11 mouse cellular contexts compared by ENCODE assay signal in the genomic region with DNA sequence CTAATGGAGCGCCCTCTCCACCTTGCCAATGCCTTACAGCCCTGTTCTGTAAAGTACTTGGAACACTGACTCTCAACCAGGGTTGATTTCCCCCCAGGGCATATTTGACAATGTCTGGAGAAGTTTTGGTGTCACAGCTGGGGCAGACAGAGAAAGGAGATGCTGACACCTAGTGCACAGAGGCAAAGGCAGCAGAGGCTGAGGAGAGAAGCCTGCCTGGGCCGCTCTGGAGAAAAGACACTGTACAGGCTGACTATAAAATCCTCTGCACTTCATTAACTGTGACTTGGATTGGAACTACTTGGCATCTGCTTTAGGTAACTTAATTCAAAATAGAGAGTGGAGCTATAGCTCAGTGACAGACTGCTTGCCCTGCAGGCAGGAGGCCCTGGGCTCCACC. TPM values are rescaled to one million over a fixed set of nuclear protein-coding genes. Genes with fewer than 3 reads are reported as not detected.
DNase-seq lines count a peak whose midpoint lies in the region; ATAC-seq and TF ChIP-seq lines count a peak whose summit lies in the region.
"Had no signal": no experiment of that assay in that cellular context is flagged by ENCODE, and none has a peak within 500 bp of the region (broad histone marks: within the 10 kb centered on the region; RNA-seq: fewer than 3 reads in every experiment).

No protein-coding gene starts in this region.

- H3K4me1 ChIP-seq in hindbrain, postnatal 0 days (ENCODE audit: insufficient read depth, low read length), result no peaks in the 10 kb centered on the region
- no peaks in the 10 kb centered on the region for H3K4me1 ChIP-seq in hindbrain, embryonic 10.5 days (replicated peaks)
- no peaks in the 10 kb centered on the region for H3K4me1 ChIP-seq in embryonic facial prominence, embryonic 14.5 days (ENCODE audit: control insufficient read depth, insufficient read depth, low read length)
- no peaks in the 10 kb centered on the region for H3K4me1 ChIP-seq in forebrain, embryonic 10.5 days
- H3K4me1 ChIP-seq: hindbrain, embryonic 15.5 days had no signal

- H3K27me3 ChIP-seq in hindbrain, postnatal 0 days (ENCODE audit: insufficient read depth, low read length), result no peaks in the 10 kb centered on the region
- no peaks in the 10 kb centered on the region for H3K27me3 ChIP-seq in hindbrain, embryonic 10.5 days (ENCODE audit: insufficient read depth, poor library complexity, severe bottlenecking)
- H3K27me3 ChIP-seq in embryonic facial prominence, embryonic 14.5 days (replicated peaks; ENCODE audit: control insufficient read depth, insufficient read depth, low read length), result no peaks in the 10 kb centered on the region
- no peaks in the 10 kb centered on the region for H3K27me3 ChIP-seq in forebrain, embryonic 10.5 days (ENCODE audit: poor library complexity, severe bottlenecking)
- H3K27me3 ChIP-seq: hindbrain, embryonic 15.5 days; Patski had no signal

- 80% methylated on average over 2 of the region's 2 CpGs for WGBS in hindbrain, postnatal 0 days
- 92% methylated on average over 2 of the region's 2 CpGs for WGBS in hindbrain, embryonic 10.5 days
- 76% methylated on average over 2 of the region's 2 CpGs for WGBS in embryonic facial prominence, embryonic 14.5 days
- WGBS in forebrain, embryonic 10.5 days, result 94% methylated on average over 2 of the region's 2 CpGs

- no peaks in the 10 kb centered on the region for H3K9me3 ChIP-seq in hindbrain, postnatal 0 days (ENCODE audit: low read length)
- no peaks in the 10 kb centered on the region for H3K9me3 ChIP-seq in hindbrain, embryonic 10.5 days
- no peaks in the 10 kb centered on the region for H3K9me3 ChIP-seq in embryonic facial prominence, embryonic 14.5 days (ENCODE audit: control insufficient read depth, low read length)
- no peaks in the 10 kb centered on the region for H3K9me3 ChIP-seq in forebrain, embryonic 10.5 days
- H3K9me3 ChIP-seq: hindbrain, embryonic 15.5 days had no signal

- no peak overlapping the region for H3K4me3 ChIP-seq in hindbrain, postnatal 0 days (ENCODE audit: low read length)
- no peak overlapping the region for H3K4me3 ChIP-seq in hindbrain, embryonic 10.5 days
- H3K4me3 ChIP-seq in embryonic facial prominence, embryonic 14.5 days (ENCODE audit: low read depth, low read length), result no peak overlapping the region
- H3K4me3 ChIP-seq in forebrain, embryonic 10.5 days, result no peak overlapping the region
- H3K4me3 ChIP-seq: hindbrain, embryonic 15.5 days had no signal

- H3K9ac ChIP-seq in hindbrain, postnatal 0 days (replicated peaks; ENCODE audit: low read length), result no peak overlapping the region
- H3K9ac ChIP-seq in embryonic facial prominence, embryonic 14.5 days (ENCODE audit: low read depth, low read length), result no peak overlapping the region
- H3K9ac ChIP-seq: hindbrain, embryonic 15.5 days had no signal

- H3K36me3 ChIP-seq in hindbrain, postnatal 0 days (ENCODE audit: insufficient read depth, low read length), result peaks cover 15% of the 10 kb centered on the region
- peaks cover 98% of the 10 kb centered on the region for H3K36me3 ChIP-seq in hindbrain, embryonic 10.5 days
- peaks cover 63% of the 10 kb centered on the region for H3K36me3 ChIP-seq in embryonic facial prominence, embryonic 14.5 days (ENCODE audit: control insufficient read depth, insufficient read depth, low read length)
- peaks cover 96% of the 10 kb centered on the region for H3K36me3 ChIP-seq in forebrain, embryonic 10.5 days (replicated peaks)

- peak; percentile 23; the same call in 1 of the 2 replicates for TF ChIP-seq CTCF in hindbrain, postnatal 0 days (IDR thresholded peaks at IDR 0.05; ENCODE audit: low read depth)

- H3K4me2 ChIP-seq in hindbrain, postnatal 0 days (ENCODE audit: low read depth, low read length), result no peak overlapping the region
- H3K4me2 ChIP-seq in embryonic facial prominence, embryonic 14.5 days (ENCODE audit: low read depth, low read length), result no peak overlapping the region
- H3K4me2 ChIP-seq: hindbrain, embryonic 15.5 days had no signal

- ATAC-seq in hindbrain, postnatal 0 days, result no peak
- ATAC-seq in embryonic facial prominence, embryonic 14.5 days (ENCODE audit: low read depth), result peak; percentile 62
- ATAC-seq: Patski had no signal

- peak; percentile 19 for DNase-seq in hindbrain, postnatal 0 days (ENCODE audit: low spot score)
- DNase-seq in hindbrain, embryonic 10.5 days (ENCODE audit: low spot score), result no peak
- peak; percentile 14 for DNase-seq in ovary, postnatal 14 days (ENCODE audit: low spot score)
- no peak for DNase-seq in ovary, adult 18-20 months (ENCODE audit: low spot score)
- DNase-seq in embryonic facial prominence, embryonic 14.5 days (ENCODE audit: low spot score), result peak; percentile 54
- peak; percentile 54 for DNase-seq in testis, postnatal 10 days (ENCODE audit: low spot score)
- no peak for DNase-seq in layer of hippocampus, adult 11-12 months (ENCODE audit: low spot score)
- DNase-seq in forebrain, embryonic 10.5 days (ENCODE audit: extremely low spot score, low spot score), result no peak
- DNase-seq: right cerebral cortex, postnatal 25 days had no signal

- no peak overlapping the region for H3K27ac ChIP-seq in hindbrain, postnatal 0 days
- no peak overlapping the region for H3K27ac ChIP-seq in hindbrain, embryonic 10.5 days
- no peak overlapping the region for H3K27ac ChIP-seq in embryonic facial prominence, embryonic 14.5 days (replicated peaks; ENCODE audit: low read depth, low read length)
- H3K27ac ChIP-seq in forebrain, embryonic 10.5 days, result no peak overlapping the region
- H3K27ac ChIP-seq: hindbrain, embryonic 15.5 days had no signal

RNA-seq across cellular contexts. Expression of a gene that starts 47.3 kb away (rescaled TPM):
- 2.3 and 3.2 TPM in 2 replicates for total RNA-seq in hindbrain, postnatal 0 days (2014; rRNA removed)
- 0.48 and 0.64 TPM in 2 replicates for polyA plus RNA-seq in hindbrain, postnatal 0 days (2015; fragmentation: Nextera tagmentation; extraction: Ambion mirVana)
- polyA plus RNA-seq in hindbrain, embryonic 10.5 days (2016; fragmentation: Nextera tagmentation; extraction: Ambion mirVana), result 0.73 and 1.1 TPM in 2 replicates
- 6.6 and 6.9 TPM in 2 replicates for polyA plus RNA-seq in embryonic facial prominence, embryonic 14.5 days (2014; fragmentation: Nextera tagmentation; extraction: Ambion mirVana)
- 0.84 and 1.7 TPM in 2 replicates for polyA plus RNA-seq in forebrain, embryonic 10.5 days (2016; fragmentation: Nextera tagmentation; extraction: Ambion mirVana)
- polyA plus RNA-seq: Patski had no signal

Comparison
In these comparisons a context has a peak if more than half of its experiments do, and no peak if none do; other contexts are left out.
1. DNase-seq: peak in hindbrain, postnatal 0 days (single experiment), ovary, postnatal 14 days (single experiment), embryonic facial prominence, embryonic 14.5 days (single experiment) and testis, postnatal 10 days (single experiment); none in hindbrain, embryonic 10.5 days (single experiment), ovary, adult 18-20 months (single experiment), layer of hippocampus, adult 11-12 months (single experiment) and forebrain, embryonic 10.5 days (single experiment).